Mouse (Mus musculus) E14TG2a.4 (cell line): ENCODE measurements around the gene N4bp1.

Source experiments
- CTCF ChIP-seq: conservative IDR thresholded peaks from 2 replicates; pipeline ENCODE4 v1.5.1; 2014; ENCODE audit warnings: low read length
- POU5F1 ChIP-seq: IDR thresholded peaks from 2 replicates; pipeline ENCODE4 v1.6.1; 2014; ENCODE audit warnings: low read length, borderline replicate concordance

DNA sequence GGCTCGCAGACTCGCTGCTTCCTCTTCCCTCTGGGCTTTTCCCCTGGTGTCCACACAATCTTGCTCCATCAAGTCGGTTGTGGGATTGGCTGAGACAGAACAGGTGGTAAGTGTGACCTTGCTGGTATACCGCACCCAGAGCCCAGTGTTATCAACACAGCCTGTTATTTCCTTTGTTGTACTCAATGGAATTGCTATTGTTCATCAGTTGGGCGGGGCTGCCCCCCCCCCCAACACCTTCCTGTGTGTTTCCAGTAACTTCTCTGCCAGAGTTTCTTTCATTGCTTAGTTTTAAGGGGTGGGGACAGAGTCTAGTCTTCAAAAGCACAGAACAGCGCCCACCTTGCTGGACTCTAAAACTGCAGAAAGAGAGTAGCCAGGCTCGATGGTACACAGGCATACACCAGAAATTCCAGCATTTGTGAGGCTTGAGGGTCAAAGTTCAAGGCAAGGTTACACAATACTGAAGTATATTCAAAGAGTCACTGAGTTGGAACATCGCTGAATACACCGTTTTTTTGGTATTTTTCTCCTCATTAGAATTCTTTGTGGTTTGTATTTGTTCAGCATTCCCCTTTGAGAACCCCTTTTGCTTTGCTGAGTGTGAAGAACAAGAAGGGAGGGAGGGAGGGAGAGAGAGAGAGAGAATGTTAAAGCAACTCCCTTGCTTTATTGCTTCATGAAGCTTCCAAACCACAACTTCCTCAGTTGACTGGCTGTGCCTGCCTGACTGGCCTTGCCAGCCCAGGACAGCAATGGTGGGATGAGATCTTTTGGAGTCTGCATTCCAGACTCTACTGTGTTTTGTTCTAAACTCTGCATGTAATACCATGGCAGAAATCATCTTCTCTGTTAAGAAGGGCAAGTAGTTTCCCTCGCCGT is 3.2 kb upstream of the N4bp1 start:
- TF ChIP-seq CTCF (peak; percentile 57), POU5F1 (no peak)
